Mouse (Mus musculus): ENCODE results near the gene Rnase11. TPM values are rescaled to one million over a fixed set of nuclear protein-coding genes. Genes with fewer than 3 reads are reported as not detected.
A peak's percentile ranks its signal among the peaks of the same experiment; 100 is the strongest.

Gene Rnase11
- total RNA-seq, 2 experiments from 2014 or later: not detected

- intact Hi-C loops (cut with DNase I): no loop called here
- H3K27ac ChIP-seq: no peak overlapping the region
- H3K4me3 ChIP-seq: no peak overlapping the region
- TF ChIP-seq CTCF (IDR thresholded peaks at IDR 0.05): no peak
- no peak for DNase-seq (ENCODE audit: extremely low spot score in 1 of 2, low spot score in 2 of 2)
These were observed 29.2 kb upstream of the Rnase11 start for GRCm38 (mm10) chr14:51079180-51079579.

GRCm38 (mm10) chr14:51074335-51074734 is 24.4 kb upstream of the Rnase11 start, which contains the start of gene Olfr750:
TSS of gene Olfr750 (minus strand) at chr14:51074435.
- H3K4me3 ChIP-seq: no peak within 1 kb of the TSS
- no peak within 1 kb of the TSS for H3K27ac ChIP-seq
- intact Hi-C loops (cut with DNase I): no loop called here
- no peak for DNase-seq (ENCODE audit: extremely low spot score in 1 of 2, low spot score in 2 of 2)
- TF ChIP-seq CTCF (IDR thresholded peaks at IDR 0.05): no peak

- Histone ChIP-seq H3K27ac (no peak overlapping the region), H3K4me3 (no peak overlapping the region)
- intact Hi-C loops (cut with DNase I): loop anchor here (10.0 kb wide), 2 partner anchors 1205 to 1895 kb away; partner anchors contain the start of gene Naa30
- DNase-seq (ENCODE audit: extremely low spot score in 1 of 2, low spot score in 2 of 2): no peak
- TF ChIP-seq CTCF (IDR thresholded peaks at IDR 0.05): peak; percentile 35
These were observed 19.7 kb upstream of the Rnase11 start for GRCm38 (mm10) chr14:51069617-51070016.

GRCm38 (mm10) chr14:51068956-51069355 is 19.0 kb upstream of the Rnase11 start:
- no peak for DNase-seq (ENCODE audit: extremely low spot score in 1 of 2, low spot score in 2 of 2)
- intact Hi-C loops (cut with DNase I): loop anchor here (10.0 kb wide), 2 partner anchors 1204 to 1894 kb away; partner anchors contain the start of gene Naa30
- Histone ChIP-seq H3K27ac (no peak overlapping the region; the same call in 1 of the 2 replicates), H3K4me3 (no peak overlapping the region)
- TF ChIP-seq CTCF (IDR thresholded peaks at IDR 0.05): no peak

GRCm38 (mm10) chr14:51060761-51061160 is 10.8 kb upstream of the Rnase11 start:
- no peak for TF ChIP-seq CTCF (IDR thresholded peaks at IDR 0.05)
- Histone ChIP-seq H3K27ac (no peak overlapping the region), H3K4me3 (no peak overlapping the region)
- no peak for DNase-seq (ENCODE audit: extremely low spot score in 1 of 2, low spot score in 2 of 2)
- intact Hi-C loops (cut with DNase I): loop anchor here (10.0 kb wide), 2 partner anchors 1196 to 1886 kb away; partner anchors contain the start of gene Naa30

GRCm38 (mm10) chr14:51057401-51057831 is 7.5 kb upstream of the Rnase11 start, which contains the start of gene Rnase12:
TSS of gene Rnase12 (minus strand) at chr14:51057661.
- intact Hi-C loops (cut with DNase I): no loop called here
- Histone ChIP-seq H3K4me3 (no peak within 1 kb of the TSS), H3K27ac (no peak within 1 kb of the TSS)
- DNase-seq (ENCODE audit: extremely low spot score in 1 of 2, low spot score in 2 of 2): no peak
- no peak for TF ChIP-seq CTCF (IDR thresholded peaks at IDR 0.05)

GRCm38 (mm10) chr14:51054243-51055237 is 4.6 kb upstream of the Rnase11 start:
- no peak overlapping the region for H3K27ac ChIP-seq
- H3K4me3 ChIP-seq: no peak overlapping the region
- DNase-seq (ENCODE audit: extremely low spot score in 1 of 2, low spot score in 2 of 2): no peak
- no peak for TF ChIP-seq CTCF (IDR thresholded peaks at IDR 0.05)
- intact Hi-C loops (cut with DNase I): no loop called here

GRCm38 (mm10) chr14:51053176-51053575 is 3.2 kb upstream of the Rnase11 start:
- intact Hi-C loops (cut with DNase I): no loop called here
- Histone ChIP-seq H3K4me3 (no peak overlapping the region), H3K27ac (no peak overlapping the region)
- DNase-seq (ENCODE audit: extremely low spot score in 1 of 2, low spot score in 2 of 2): no peak
- TF ChIP-seq CTCF (IDR thresholded peaks at IDR 0.05): no peak

- H3K27ac ChIP-seq: no peak overlapping the region
- no peak for TF ChIP-seq CTCF (IDR thresholded peaks at IDR 0.05)
- intact Hi-C loops (cut with DNase I): no loop called here
- no peak for DNase-seq (ENCODE audit: extremely low spot score in 1 of 2, low spot score in 2 of 2)
- no peak overlapping the region for H3K4me3 ChIP-seq
These were observed 2.0 kb upstream of the Rnase11 start for GRCm38 (mm10) chr14:51051941-51052340.

- TF ChIP-seq CTCF (IDR thresholded peaks at IDR 0.05): no peak
- Histone ChIP-seq H3K27ac (no peak overlapping the region), H3K4me3 (no peak overlapping the region)
- DNase-seq (ENCODE audit: extremely low spot score in 1 of 2, low spot score in 2 of 2): no peak
- intact Hi-C loops (cut with DNase I): no loop called here
These were observed 2.1 kb downstream of the Rnase11 start for GRCm38 (mm10) chr14:51047846-51048245.

- Histone ChIP-seq H3K27ac (no peak within 1 kb of the TSS), H3K4me3 (no peak within 1 kb of the TSS)
- DNase-seq (ENCODE audit: extremely low spot score in 1 of 2, low spot score in 2 of 2): no peak
- intact Hi-C loops (cut with DNase I): no loop called here
- no peak; the same call in 1 of the 2 replicates for TF ChIP-seq CTCF (IDR thresholded peaks at IDR 0.05)
These were observed 8.2 kb downstream of the Rnase11 start, which contains the start of gene Rnase9 for GRCm38 (mm10) chr14:51041769-51042168. TSS of gene Rnase9 (minus strand) at chr14:51041869.

GRCm38 (mm10) chr14:51036214-51036613 is 13.7 kb downstream of the Rnase11 start:
- intact Hi-C loops (cut with DNase I): no loop called here
- DNase-seq (ENCODE audit: extremely low spot score in 1 of 2, low spot score in 2 of 2): no peak
- TF ChIP-seq CTCF (IDR thresholded peaks at IDR 0.05): no peak
- no peak overlapping the region for H3K4me3 ChIP-seq
- H3K27ac ChIP-seq: no peak overlapping the region

All from left cerebral cortex, adult 2 months (tissue).